Mouse (Mus musculus) retina, postnatal 1 day (tissue): Measurements from ENCODE around the gene Stx3.

Experiments used
- DNase-seq: peaks from one replicate; pipeline ENCODE4 v3.0.0-alpha.2; 2012

Stx3 gene

DNA sequence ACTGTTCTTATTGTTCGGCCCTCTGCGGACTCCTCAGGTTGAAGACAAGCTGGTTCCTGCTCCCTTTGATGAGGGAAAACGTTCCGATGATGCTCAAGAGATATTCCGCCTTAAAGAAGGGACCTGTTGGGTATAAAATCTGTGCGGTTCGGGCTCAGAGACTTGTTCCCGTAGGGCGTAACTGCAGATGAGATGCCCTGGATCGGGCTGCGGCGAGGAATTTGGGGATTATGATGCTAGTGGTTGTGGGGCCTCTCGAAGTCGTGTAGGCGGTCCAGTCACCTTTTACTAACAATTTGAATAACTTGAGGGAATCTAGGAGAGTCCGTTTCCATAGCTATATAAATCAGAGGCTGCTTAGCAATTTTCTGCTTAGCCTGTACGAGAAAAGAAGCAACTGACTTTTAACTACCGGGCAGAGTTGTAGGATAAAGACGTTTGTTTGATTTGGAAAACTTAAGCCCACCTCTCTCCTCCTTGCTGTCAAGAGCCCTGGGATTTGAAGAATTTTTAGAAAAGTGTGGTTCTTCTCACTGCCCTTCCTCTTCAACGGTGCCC is at the start of gene Stx3:
TSS of gene Stx3 (minus strand) at position 261 of the 558 bp plus-strand sequence.
- peak; percentile 38 for DNase-seq

DNA sequence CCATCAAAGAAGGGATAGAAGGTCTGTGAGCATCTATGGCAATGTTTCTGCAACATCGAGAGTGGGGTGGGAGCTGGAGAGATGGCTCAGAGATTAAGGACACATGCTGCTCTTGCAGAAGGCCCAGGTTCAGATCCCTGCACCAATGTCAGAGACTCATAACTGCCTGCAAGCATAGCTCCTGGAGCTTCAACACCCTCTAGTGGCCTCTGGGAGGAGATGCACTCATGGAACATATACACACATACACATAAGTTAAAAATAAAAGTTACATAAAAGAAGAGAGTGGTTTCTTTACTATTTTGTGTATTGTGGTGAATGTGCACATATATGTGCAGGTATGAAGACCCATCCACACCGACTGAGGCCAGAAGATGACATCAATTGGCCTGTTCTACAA is 48.6 kb upstream of the Stx3 start:
- DNase-seq, result no peak

DNA sequence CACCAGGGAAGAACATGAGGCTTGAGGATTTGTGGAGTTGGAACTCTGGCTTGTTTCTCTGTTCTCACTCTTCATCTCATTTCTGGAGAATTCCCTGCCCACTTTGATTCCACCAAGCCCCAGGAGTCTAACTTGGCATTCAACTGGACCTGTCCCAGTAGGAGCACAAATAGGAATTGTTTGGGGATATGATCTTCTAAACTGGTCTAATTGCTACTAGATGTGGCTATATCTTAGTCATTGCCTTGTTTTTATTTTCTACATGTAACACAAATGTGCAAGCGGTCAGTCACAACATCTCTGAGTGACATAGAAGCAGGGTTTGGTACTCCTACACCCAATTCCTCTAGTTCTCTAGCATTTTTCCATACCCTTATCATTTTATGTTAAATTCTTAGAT is 41.8 kb upstream of the Stx3 start, which contains the start of gene Olfr1418:
TSS of gene Olfr1418 (minus strand) at position 101 of the 400 bp plus-strand sequence.
- DNase-seq, result no peak

DNA sequence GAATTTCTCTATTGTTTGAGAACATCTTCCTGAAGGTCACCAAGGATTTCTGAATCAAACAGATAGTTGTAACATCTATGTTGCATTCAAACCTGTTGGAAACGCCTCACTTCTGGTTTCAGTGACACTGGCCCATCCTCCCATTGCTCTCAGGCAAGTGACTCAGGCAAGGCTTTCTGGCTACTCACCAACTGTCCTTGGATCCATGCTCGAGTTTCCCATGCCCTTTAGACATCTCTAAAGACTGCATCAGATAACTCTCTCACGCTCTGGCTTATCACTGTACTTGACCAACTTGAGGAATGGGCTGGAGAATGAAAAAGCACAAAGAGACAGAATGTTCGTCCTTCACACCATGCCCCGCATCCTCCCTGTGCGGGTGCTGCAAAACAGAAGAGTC is 37.3 kb upstream of the Stx3 start:
- no peak for DNase-seq

DNA sequence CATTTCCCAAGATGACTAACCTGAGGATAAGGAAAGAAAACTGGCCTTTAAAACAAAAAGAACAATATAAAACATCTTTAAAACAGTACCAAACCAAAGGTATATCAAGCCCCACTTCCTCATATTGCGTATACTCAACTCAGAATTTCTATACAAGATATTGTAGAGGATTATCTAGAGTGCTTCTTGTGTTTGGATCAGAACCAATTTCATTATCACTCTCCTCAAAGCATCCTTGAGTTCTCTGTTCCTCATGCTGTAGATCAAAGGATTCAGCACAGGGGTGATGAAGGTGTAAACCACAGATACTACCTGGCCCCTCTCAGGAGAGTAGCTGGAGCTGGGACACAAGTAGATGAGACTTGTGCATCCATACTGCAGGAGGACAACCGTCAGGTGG is 35.6 kb upstream of the Stx3 start:
- no peak for DNase-seq

DNA sequence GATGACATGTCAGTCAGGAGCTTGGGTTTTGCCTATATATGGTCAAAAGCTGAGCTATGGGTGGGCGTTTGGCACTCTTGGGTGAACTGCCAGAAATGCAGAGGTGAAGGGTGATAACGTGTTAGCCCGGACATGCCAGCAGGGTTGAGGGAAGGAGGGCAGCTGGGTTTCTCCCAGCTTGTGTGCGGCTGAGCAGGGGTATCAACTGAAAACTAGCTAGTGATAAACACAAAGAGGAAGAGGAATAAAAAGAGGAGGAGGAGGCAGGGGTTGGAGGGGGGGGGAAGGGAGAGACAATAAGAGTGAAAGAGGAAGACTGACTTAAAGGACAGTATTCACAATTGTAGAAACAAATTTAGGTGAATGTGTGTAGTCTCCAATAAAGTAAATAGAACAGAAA is 33.4 kb upstream of the Stx3 start:
- DNase-seq, result no peak

DNA sequence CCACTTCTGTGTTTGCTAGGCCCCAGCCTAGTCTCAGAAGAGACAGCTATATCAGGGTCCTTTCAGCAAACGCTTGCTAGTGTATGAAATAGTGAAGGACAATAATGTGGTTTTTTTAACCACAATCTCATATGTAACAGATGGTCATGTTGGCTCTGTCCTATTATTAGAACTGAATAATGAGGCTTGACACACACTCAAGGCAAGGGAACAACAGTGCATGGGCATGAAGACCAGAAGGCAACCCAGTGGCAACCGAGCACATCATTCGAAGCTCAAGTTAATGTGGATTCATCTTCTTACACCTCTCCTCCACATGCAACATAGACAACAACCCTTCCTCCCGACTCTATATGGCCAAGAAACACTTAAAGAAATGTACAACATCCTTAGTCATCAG is 27.1 kb upstream of the Stx3 start:
- no peak for DNase-seq

DNA sequence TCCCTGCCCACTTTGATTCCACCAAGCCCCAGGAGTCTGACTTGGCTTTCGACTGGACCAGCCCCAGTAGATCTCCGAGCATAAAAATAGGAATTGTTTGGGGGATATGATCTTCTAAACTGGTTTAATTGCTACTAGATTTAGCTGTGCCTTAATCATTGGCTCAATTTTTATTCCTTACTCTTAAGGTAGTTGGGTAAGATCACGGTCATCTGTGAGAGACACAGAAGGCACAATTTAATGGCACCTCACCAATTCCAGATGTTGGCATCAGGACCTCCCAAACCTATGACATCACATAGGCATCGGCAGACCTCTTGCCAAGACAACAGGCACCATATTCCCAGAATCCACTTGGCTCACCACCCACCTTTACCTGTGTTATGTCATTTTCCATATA is 19.9 kb upstream of the Stx3 start, which contains the start of gene Olfr1417:
TSS of gene Olfr1417 (minus strand) at position 101 of the 400 bp plus-strand sequence.
- no peak for DNase-seq

DNA sequence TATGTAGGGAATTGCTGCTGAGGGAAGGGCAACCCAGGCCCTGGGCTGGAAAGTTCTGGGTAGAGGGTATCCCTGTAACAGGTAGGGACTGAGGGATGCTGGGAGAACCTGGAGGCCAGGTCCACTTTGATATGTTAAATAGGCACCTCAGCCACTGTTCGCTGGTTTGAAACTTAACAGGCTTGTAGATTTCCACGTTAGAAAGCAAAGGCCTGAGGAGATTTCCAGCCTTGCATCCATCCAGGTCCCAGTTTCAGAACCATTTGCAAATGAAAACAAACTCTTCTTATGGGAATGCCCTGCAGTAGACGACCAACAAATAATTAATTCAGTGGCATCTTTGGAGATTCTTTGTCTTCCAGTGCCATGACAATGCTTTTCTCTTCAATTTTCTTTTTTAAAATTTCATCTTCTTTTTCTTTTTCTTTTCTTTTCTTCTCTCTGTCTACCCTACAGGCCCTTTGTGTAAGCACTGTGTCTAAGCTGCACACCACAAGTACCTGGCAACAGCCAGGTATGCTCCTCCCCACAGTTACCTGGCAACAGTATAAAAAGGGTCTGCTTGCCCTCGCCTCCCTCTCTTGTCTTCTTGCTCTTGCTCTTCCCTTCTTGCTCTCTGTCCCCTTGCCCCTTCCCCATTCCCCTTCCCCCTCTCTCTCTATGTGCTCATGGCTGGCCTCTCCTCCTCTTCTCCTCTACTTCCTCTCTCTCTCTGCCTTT is 4.3 kb upstream of the Stx3 start:
- no peak for DNase-seq

DNA sequence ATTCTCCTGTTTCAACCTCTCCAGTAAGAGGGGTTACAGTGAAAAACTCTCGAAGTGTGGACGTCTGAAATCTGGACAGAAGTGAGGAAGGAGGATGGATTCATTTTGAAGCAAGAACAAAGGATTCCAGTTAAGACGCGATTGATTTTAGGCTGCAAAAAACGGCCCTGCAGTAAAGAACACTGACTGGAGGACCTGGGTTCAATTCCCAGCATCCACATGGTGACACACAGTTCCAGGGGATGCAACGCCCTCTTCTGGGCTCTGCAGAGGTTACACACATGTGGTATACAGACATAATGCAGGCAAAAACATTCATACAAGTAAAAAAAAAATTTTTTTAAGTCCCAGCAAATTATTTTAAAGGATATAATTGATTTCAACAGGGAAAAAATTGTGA is 1.0 kb upstream of the Stx3 start:
- DNase-seq, result no peak

DNA sequence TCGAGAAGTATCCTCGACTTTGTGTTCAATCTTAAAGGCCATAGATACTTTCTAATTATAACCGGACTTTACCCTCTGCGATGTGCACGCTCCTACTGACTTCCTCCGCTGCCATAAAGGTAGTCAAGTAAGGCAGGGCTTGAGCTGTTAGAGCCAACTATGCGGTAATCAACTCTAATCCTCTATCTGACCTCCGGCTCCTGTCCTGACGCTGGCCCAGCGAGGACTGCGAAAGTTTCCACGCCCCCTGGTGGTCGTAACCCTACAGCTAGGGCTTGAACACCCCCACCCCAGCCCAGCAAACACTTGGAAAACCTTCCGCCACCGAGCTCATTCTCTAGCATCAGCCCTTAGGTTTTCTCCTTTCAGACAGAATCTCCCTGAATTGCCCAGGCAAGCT is 597 bp upstream of the Stx3 start:
- peak; percentile 92 for DNase-seq

DNA sequence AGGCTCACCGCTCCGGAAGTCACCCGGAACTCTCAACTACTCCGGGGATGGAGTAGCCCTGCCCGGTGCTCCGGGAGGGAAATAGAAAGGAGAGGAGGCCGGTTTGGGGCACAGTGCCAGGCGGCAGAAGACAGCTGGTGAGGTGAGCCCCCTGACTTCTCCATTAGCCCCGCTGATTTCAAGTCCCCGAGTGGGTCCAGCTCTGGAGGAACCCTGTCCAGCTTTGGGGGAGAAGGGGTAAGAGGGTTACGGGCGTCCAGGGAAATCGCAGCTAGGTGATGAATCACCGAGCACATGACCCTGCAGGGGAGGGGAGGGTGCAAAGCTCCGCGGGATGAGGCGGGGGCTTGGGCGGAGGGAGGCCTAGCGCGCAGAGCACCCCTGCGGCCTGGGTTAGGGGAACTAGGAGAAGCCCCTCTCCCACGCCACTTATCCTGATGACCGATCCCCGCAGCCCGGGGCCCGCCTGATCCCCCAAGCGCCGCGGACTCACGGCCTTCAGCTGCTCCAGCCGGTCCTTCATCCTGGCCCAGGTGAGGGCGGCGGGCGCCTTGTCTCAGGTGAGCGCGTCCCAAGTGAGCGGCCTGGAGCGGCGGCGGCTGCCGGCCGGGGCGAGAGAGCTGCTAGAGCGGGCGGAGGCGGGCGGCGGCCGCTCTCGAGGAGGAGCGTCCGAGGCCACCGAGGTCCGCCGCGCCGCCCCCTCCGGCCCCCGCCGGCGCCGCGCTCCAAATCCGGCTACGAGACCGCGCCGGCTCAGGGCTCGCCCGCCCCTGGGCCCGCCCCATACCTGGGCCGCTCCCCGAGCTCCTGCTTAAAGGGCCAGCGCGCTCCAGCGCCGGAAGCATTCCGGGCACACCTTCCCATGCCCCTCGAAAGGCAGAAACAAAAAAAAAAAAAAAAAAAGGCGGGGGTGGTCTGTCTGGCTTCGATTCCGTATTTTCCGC is 732 bp downstream of the Stx3 start:
- DNase-seq, result peak; percentile 60

DNA sequence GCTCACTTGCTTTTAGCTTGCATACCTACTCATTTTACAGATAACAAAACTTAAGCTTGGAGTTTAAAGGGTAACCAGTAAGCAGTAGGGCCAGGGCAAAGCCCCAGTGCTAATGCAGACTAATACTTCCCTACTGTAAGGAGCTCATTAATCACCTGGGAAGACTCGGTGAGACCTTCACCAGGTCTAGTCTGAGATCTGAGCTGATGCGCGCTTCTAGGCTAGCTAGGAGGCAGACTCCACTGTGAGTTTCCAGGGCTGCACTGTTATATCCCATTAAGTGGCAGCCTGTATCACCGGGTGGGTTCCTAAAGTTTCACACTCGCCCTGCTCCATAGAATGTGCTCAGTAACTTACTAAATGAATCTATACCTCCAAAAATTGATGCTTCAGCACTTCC is 1.6 kb downstream of the Stx3 start:
- peak; percentile 27 for DNase-seq

DNA sequence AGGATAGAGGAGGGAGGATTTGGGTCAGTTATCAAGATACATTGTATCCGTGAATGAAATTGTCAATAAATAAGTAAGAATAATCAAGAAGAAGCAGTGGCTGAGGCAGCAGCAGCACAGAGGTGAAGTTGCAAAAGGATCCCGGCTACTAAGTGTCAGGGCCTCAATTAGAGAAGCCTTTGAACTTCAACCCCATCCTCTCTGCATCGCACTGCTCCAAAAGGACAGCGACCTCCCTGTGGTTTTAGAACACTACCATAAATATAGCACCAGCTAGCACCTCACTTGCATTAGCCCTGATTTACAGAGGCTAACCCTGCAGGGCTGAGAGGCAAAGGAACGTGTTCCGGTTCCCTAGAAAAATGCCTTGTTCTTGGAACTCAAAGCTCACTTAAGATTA is 2.5 kb downstream of the Stx3 start:
- no peak for DNase-seq

DNA sequence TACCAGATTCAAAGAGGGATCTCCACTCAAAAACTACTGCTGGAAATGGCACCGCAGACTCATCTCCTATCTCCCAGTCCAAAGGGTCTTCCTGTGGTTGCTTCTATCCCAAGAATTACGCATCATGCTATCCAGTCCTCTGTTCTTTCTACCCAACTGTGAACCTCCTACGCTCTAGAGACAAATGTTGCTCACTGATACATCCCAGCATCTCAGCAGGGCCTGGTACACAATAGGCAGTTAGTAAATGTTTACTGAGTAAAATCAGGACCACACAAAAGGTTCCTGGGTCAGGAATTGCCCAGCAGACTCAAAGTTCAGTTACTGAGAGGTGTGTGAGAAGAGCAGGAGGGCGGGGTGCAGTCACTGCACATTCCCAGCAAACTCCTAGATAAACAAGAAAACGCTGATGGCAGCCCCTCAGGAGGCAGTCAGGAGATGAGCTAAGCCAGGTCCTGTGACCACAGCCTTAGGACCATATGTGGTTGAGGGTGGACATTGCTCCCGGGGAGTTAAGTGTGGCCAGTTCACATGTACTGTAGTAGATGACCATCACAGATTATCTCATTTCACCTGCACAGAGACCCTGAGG is 4.4 kb downstream of the Stx3 start:
- DNase-seq, result no peak

DNA sequence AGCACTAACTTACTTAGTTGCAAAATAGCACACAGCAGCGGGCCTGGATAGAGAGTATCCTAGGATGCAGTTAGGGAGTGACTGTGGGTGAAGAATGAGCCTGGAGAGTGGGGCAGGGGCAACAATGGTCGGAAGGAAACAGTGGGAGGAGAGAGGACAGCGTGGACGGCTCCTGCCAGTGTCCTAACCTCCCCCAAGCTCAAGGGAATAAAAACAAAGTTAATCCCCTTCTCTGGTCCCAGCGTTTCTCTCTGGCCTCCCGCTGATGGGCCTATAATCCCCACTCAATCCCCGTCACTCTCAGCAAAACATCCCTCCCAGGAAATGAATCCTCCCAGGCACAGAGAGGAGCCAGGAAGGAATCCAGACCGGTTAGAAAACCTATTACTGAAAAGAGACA is 5.6 kb downstream of the Stx3 start:
- peak; percentile 77 for DNase-seq

DNA sequence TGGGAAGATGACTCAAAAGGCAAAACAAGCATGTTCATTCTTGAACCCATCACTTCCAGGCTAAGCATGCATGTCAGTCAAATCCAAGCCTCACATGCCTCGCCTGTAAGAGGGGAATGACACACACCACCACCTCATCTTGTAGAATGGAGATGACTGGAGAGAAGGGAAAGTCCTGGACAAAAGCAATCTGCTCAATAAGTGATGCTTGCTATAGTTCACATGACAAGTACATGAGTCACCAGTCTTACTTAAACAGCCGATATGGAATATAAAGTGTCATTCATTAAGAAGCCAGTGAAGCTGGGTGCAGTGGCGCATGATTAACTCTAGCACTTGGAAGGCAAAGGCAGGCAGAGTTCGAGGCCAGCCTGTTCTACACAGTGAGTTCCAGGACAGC is 6.1 kb downstream of the Stx3 start:
- peak; percentile 7 for DNase-seq

DNA sequence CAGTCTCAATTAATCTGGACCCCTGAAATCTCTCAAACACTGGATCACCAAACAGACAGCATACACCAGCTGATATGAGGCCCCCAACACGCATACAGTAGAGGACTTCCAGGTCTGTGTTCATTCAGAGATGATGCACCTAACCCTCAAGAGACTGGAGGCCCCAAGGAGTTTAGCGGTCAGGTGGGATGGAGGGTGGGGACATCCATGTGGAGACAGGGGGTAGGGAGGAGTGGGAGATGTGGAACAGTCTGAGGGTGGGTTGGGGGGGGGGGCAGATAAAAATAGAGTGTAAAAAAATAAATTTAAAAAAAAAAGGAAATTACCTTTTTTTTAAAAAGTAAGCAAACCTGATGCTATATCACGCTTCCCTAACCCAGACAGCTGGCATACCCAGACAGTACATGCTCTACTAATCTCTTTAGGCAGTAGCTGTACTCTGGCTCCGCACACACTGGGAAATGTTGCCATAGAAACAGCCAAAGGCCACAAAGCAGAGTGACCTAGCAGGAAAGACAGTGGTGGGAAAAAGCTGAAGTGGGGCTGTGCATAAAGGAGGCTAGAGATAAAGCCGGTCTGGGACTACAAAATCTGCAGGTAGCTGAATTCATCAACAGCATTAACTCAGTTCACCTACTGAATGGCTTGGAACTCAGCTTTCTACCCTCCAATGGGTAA is 7.4 kb downstream of the Stx3 start:
- DNase-seq, result peak; percentile 91

DNA sequence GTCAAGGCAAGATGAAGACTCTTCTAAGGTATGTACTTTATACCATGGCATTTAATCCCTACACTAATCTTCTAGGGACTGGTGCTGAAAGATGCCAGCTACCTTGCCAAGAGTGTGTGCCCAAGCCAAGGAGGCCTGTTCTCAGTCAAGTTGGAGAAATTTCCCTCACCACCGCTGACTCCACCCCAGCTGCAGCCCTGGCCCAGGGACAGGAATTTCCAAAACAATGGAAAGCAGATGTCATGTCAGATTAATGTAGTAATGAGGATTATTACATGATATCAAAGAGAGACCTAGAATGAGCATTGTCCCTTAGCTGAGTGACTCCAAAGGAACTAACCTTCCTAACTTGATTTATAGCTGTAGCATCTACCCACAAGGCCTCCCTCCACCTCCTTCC is 8.3 kb downstream of the Stx3 start:
- DNase-seq, result peak; percentile 53

DNA sequence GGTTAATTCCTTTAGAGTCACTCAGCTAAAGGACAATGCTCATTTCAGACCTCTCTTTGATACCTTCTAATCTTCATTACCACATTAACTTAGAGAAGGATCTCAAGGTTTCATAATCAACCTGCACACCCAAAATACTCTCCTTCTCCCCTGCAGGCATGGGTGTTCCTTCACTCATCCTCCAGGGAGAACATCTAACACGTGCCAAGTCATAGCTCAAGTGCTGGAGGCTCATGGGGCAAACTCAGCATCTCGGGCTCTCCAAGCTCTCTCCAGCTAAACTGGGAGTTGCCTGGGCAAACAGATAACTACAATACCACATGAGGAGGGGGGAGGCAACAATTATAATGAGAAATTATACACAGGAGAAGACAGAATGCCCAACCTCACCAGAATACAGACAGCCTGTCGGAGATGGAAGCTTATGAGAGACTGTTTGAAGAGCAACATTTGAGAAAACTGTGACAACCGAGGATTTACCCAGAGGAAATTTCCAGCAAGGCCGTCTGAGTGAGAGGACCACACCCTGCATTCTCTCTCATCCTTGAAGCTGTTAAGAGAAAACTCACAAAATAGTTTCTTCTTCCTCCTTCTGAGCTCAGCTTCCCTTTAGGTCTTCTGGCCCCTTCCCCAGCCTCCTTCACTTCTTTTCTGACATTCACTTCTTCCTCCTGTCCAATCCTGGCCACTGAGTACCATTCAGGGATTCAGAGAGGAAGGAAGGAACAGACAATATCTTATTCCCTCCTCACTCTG is 9.0 kb downstream of the Stx3 start:
- no peak for DNase-seq

DNA sequence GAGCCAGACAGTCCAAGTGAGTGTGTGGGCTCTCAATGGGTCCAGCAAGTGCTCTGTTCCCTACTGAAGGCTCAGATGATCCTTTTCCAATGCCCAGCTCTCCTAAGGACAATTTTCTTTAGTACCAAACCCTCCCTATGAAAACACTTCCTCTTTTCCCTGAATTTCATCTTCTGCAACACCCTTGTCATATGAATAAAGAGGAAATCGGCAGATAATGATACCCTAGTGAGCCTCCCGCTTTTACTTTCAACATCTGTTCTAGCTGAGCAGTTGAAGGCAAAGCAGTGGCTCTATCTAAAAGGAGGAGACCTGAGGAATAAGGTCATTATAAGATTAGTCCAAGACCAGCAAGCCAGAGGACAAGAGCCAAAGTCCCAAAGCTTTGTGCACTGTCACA is 10.8 kb downstream of the Stx3 start:
- DNase-seq, result no peak

DNA sequence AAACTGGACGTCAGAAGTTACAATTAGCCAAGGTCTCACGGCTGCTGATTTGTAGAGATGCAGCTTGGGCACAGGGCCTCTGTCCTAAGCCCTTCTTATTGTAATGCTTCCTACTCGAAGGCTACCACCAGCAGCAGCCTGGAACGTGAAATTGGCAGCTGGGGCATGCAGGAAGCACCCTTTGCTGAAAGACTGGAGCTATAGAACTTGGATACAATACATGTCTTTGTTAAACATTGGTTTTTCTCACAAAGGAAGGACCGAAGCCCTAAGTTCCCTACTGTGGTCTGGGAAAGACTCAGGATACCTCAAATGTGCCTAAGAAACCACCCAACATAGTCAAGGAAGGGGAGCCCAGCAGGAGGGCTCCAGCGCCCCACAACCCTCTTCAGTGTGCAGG is 11.4 kb downstream of the Stx3 start:
- no peak for DNase-seq
